Mouse (Mus musculus) embryo, embryonic 11.5 days (tissue): ENCODE measurements at regions not wholly inside any gene's neighbourhood (a gene's known extent, or its start where the extent isn't known, plus 50 kb on each side); places are given as distances from the start of the nearest gene placed in this dataset.
A peak's percentile ranks its signal among the peaks of the same experiment; 100 is the strongest.

Experiments
- DNase-seq: peaks from one replicate; pipeline ENCODE4 v3.0.0-alpha.2; 2012; ENCODE audit warnings: low read depth, low spot score

- no peak for DNase-seq
Measured at GRCm38 (mm10) chr5:47185868-47186267, 797.1 kb upstream of the Slit2 start.

- DNase-seq, result no peak
Measured at GRCm38 (mm10) chr5:47202164-47202914, 780.6 kb upstream of the Slit2 start.

DNA sequence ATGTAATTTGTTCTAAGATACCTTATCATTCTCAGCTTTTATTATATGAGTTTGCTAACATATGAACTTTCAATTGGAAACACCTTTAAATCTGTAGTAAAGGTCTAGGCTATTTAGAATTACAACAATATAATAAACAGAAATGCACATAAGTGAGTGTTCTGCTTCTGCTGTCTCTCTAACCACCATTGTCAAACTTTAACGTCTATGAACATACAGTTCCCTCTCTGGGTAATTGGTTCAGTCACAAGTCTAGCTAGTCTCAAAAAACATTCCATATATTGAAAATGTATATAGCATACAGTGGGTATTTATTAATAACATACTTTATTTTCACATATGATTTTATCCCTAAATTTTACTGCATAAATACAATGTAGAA, 780.0 kb upstream of the Slit2 start:
- no peak for DNase-seq

GRCm38 (mm10) chr5:47210542-47210941, 772.4 kb upstream of the Slit2 start:
- DNase-seq, result no peak

DNA sequence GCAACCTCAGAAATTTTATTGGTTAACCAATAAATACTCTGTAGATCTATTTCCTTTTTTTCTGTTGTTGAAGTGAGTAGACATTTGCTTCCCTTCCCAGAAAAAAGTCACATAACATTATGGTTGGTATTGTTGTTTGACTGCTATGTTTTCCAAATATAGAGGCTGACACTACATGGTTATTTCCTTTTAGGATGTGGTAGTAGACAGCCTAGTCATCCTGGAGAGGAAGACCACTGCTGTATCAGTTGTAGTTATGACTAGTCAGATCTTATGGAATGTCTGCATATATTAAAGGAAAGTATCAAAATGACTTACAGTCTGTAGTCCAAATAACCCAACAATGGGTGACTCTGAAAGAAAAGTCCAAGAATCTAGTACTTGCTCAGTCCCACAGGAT, 767.5 kb upstream of the Slit2 start:
- no peak for DNase-seq

DNA sequence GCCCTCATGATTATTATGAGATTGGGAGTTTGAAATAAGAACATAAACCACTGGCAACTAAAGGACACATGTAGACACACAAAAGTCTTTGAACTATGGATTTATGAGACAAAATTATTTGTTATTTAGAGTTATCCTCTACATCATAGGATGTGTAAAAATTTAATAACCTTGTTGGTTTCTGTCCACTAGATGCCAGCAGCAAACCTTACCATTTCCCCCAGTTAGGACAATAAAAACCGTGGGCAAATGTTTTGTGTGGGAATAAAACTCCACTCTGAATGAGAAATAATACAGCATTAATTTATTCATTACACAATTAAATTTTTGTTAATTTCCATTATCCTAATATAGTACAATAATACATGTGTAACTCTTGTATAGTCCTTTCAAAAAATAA, 757.7 kb upstream of the Slit2 start:
- no peak for DNase-seq

DNA sequence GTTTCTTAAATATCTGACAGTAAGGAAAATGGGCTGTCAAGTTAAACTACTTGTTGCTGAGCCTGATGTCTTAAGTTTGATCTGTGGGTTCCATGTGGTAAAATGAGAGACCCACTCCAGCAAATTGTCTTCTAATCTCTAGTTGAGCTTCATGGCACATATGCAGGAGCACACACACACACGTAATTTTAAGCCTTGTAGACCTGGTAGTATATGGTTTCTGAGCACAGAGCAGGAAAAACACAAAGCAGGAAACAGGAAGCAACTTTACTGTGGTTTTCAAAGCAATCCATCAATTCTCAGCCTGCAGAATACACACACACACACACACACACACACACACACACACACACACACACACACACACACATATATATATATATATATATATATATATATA, 746.8 kb upstream of the Slit2 start:
- no peak for DNase-seq

DNA sequence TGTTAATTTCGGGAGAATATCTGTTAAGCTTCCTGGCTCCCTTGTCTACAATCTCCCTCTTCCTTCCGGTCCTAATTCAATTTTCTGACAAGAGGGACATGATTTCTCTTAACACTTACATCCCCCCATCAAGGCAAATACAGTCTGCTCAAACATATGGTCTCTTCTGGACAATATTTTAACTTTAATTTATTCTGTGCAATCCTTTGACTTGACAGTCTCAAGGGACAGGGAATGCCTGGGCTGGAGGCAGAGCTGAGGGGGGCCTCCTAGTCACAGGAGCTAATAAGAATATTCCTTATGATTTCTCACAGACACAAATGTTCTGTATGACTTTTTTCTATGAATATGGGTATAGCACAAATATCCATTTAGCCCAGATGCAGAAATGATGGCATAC, 742.9 kb upstream of the Slit2 start:
- no peak for DNase-seq

GRCm38 (mm10) chr5:47240586-47240985, 742.4 kb upstream of the Slit2 start:
- DNase-seq, result no peak

DNA sequence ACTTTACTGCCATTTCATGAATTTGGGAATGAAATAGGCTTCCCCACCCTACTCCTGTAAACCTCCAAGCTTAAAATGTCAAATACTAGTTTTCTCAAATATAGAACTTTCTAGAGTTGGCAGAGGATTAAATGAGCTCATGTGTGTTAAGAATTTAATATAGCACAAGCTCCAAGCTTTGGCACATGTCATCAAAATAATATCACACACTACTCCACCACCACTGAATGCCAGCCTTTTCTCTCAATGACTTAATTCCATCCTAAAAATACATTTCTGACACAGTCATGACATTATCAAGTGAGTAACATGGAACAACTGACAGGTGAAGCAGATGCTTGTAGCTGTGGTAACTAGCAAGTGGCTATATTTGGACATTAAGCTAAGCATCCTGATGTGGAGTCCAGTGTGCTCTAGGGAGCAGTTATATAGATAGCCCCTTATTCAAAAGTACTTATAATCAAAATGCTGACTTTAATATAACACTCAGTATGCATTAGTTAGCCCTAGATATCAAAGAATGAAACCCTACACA, 728.0 kb upstream of the Slit2 start:
- DNase-seq, result no peak

- DNase-seq, result no peak
Measured at GRCm38 (mm10) chr5:47261658-47262411, 721.1 kb upstream of the Slit2 start.

DNA sequence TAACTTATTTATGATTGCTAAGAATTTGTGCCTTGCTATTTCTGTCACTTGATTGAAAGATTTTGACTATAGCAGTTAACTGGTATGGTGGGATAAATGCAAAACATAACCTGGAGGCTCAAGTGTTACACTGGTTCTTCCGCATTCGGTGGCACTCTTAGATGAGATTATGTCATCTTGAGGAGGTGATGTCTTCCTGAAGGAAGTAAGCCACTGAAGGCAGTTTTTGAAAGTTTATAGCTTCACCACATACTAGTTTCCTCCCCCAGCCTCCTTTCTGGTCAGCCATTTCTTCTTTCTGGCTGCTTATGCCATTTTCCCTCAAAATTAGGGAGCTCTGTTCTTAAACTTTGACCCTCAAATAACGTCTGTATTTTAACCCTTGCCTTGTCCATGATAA, 710.3 kb upstream of the Slit2 start:
- DNase-seq, result no peak

GRCm38 (mm10) chr5:47273389-47274255, 709.3 kb upstream of the Slit2 start:
- no peak for DNase-seq

GRCm38 (mm10) chr5:47274256-47274638, 708.7 kb upstream of the Slit2 start:
- DNase-seq, result no peak

DNA sequence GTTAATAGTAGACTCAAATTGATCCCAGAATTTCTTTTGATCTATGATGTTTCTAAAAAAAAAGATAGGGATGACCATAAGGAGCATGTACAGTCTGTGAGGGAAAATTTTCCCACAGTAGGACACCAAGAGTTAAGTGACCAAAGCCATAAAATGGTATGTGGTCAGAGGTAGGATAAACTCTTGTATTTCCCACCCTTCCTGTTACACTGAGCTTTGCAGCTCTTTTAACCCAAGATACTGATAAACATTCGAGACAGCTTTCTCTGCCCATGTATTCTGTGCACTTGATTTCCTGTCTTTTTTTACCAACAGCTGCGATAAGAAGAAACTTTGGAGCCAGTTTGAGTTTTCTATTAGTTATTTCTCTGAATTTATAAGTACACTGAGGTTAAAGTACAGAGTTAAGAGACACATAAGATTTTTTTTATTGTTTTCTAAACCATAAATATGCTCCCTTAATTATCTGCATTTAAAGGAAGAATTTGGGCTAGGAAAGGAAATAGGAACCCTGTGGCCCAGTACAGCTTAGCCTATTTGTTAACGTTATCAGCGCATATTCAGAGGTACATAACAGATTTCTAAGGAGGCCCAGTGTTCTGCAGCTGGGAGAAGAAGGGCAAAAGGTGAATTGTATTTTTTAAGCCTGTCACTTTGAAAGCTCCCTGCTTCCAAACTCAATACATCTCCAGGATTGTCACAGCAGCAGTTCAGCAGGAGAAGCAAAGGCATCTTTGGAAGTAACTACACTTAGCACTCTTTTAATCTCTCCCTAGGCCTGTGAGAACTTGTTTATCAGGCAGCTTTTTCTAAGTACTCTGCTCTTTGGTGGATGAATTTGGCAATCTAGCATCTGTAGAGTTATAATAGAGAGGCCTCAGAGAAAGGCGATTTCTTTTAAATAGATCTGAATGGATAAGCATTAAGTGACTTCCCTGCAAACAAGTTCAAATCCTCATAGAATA, 706.4 kb upstream of the Slit2 start:
- no peak for DNase-seq

DNA sequence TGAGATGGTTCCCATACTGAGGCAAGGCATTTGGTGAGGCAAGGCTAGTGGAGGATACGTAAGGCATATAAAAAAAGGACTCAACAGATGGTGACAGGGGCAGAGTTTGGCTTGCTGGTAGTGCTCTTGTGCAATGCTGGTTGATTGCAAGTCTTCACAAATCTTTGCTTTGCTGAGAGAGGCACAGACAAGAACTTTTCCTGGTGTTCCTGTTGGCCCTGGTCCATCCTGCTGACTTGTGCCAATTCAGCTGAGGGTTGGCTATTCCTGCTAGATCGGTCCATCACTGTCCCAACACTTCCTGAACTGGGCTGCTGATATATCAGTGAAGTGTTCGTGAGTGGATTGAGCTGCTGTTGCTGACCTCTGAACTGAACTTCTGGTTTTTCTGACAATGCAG, 703.3 kb upstream of the Slit2 start:
- no peak for DNase-seq

GRCm38 (mm10) chr5:47299602-47300001, 683.3 kb upstream of the Slit2 start:
- DNase-seq, result no peak

DNA sequence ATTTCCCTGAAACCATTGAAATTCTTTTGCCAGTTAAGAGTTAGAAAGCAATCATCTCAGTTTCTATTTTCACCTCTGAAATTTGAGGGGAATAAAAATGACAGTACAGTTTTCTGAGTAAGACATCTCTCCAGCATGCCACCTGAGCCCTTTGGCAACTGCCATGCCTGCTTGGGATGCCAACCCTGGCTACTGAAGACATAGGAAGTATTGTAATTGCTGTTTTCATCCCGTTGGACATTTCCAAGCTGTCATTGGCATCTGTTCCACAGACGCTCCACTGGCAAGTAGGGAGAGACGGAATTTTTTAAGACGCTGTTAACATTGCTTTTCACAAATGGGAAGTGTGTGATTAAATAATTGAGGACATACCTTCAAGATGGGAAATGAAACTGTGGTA, 665.4 kb upstream of the Slit2 start:
- DNase-seq, result no peak

DNA sequence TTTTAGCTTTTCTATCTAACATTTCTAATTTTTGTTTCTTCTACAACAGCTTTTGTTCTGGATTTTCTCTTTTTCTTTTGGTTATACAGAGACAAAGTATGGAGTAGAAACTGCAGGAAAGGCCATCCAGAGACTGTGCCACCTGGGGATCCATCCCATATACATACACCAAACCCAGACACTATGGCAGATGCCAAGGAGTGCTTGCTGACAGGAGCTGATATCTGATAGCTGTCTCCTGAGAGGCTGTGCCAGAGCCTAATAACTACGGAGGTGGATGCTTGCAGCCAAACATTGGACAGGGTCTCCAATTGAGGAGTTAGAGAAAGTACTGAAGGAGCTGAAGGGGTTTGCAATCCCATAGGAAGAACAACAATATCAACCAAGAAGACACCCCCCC, 664.8 kb upstream of the Slit2 start:
- DNase-seq, result no peak

GRCm38 (mm10) chr5:47322511-47323167, 660.3 kb upstream of the Slit2 start:
- peak; percentile 34 for DNase-seq
